22 mouse cellular contexts compared by ENCODE assay signal in the genomic region with DNA sequence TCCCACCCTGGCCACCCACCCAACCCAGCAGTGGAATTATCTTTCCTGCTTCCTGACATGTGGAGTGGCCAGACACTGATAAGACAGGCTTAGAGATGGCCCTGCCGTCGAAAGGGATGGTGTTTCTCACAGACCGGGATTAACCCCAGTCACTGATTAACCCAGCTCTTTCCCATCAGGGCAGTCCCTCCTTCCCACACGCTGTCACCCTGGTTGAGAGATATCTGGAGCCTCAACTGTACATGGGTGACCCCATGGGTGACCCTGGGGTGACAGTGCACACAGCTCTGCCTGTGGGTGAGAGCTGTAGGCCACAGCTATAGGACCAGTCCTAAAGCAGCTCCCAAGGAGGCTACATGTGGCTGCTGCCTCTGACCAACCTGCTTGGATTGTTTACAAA. TPM values are rescaled to one million over a fixed set of nuclear protein-coding genes. Genes with fewer than 3 reads are reported as not detected.
A peak's percentile ranks its signal among the peaks of the same experiment; 100 is the strongest.
DNase-seq lines count a peak whose midpoint lies in the region; ATAC-seq and TF ChIP-seq lines count a peak whose summit lies in the region.
"Had no signal": no experiment of that assay in that cellular context is flagged by ENCODE, and none has a peak within 500 bp of the region (broad histone marks: within the 10 kb centered on the region; RNA-seq: fewer than 3 reads in every experiment).

No protein-coding gene starts in this region.

- WGBS in embryonic facial prominence, embryonic 13.5 days: 67% methylated on average over 4 of the region's 4 CpGs
- 69% methylated on average over 4 of the region's 4 CpGs for WGBS in embryonic facial prominence, embryonic 10.5 days
- 75% methylated on average over 4 of the region's 4 CpGs for WGBS in kidney, embryonic 16.5 days
- 12% methylated on average over 4 of the region's 4 CpGs for WGBS in liver, embryonic 13.5 days (ENCODE audit: insufficient replicate concordance)

- CTCF ChIA-PET in Patski (lab: Charles Lee): interaction anchor here (0.9 to 1.7 kb wide), 3 partner anchors 10 to 69 kb away, joined by 3 to 5 read pairs (median 4); a partner anchor contains a TSS

- no peak for DNase-seq in embryonic facial prominence, embryonic 10.5 days (ENCODE audit: low spot score)
- DNase-seq in kidney, postnatal 14 days: no peak
- DNase-seq in Patski (ENCODE audit: low read depth, low spot score): no peak
- no peak for DNase-seq in liver, embryonic 13.5 days
- DNase-seq in adrenal gland, adult 8-10 months: no peak
- no peak for DNase-seq in urinary bladder, postnatal 4 days (ENCODE audit: low spot score in 2 of 2)
- DNase-seq: cerebellum, adult 11 months; cerebellum, adult 9-11 months; gastrocnemius, adult 2 months; heart, postnatal 36 days; kidney, postnatal 10 days; lung, postnatal 4 days; midbrain, embryonic 14.5 days; right cerebral cortex, postnatal 25 days; spleen, adult 18-20 months had no signal

- in situ Hi-C loops in Patski (cut with MboI; ENCODE audit: low pct_unique_long_range_greater_than_20kb): no loop called here

- H3K27ac ChIP-seq in embryonic facial prominence, embryonic 13.5 days: 0 out of 2 replicates have a peak overlapping the region, but pooled peaks have one; percentile 39
- no peak overlapping the region for H3K27ac ChIP-seq in embryonic facial prominence, embryonic 10.5 days (replicated peaks)
- no peak overlapping the region for H3K27ac ChIP-seq in kidney, embryonic 16.5 days (ENCODE audit: low read length)
- H3K27ac ChIP-seq in liver, embryonic 13.5 days: no peak overlapping the region
- H3K27ac ChIP-seq: forebrain, embryonic 13.5 days; gastrocnemius, adult 2 months; hindbrain, embryonic 14.5 days; limb, embryonic 12.5 days had no signal

- TF ChIP-seq CTCF in Patski (IDR thresholded peaks at IDR 0.05): no peak

- H3K9ac ChIP-seq in embryonic facial prominence, embryonic 13.5 days: no peak overlapping the region
- no peak overlapping the region for H3K9ac ChIP-seq in kidney, embryonic 16.5 days (replicated peaks; ENCODE audit: low read length)
- no peak overlapping the region for H3K9ac ChIP-seq in liver, embryonic 13.5 days
- H3K9ac ChIP-seq: forebrain, embryonic 13.5 days; hindbrain, embryonic 14.5 days; limb, embryonic 12.5 days; lung, embryonic 14.5 days had no signal

- no peak for ATAC-seq in embryonic facial prominence, embryonic 13.5 days (ENCODE audit: insufficient number of reproducible peaks, insufficient read depth, low FRiP score, low TSS enrichment, low read depth)
- 0 out of 2 replicates have a peak, but pooled peaks have one; percentile 41 for ATAC-seq in kidney, embryonic 16.5 days (ENCODE audit: low FRiP score, low TSS enrichment)
- ATAC-seq in Patski: peak; percentile 17
- ATAC-seq in liver, embryonic 13.5 days (ENCODE audit: low read depth): peak; percentile 85
- ATAC-seq: forebrain, embryonic 13.5 days; inflammation-experienced regulatory T-cells, adult 6 months had no signal

- H3K36me3 ChIP-seq in embryonic facial prominence, embryonic 13.5 days: no peaks in the 10 kb centered on the region
- H3K36me3 ChIP-seq in embryonic facial prominence, embryonic 10.5 days (replicated peaks): no peaks in the 10 kb centered on the region
- H3K36me3 ChIP-seq in kidney, embryonic 16.5 days (ENCODE audit: insufficient read depth, low read length): no peaks in the 10 kb centered on the region
- no peaks in the 10 kb centered on the region for H3K36me3 ChIP-seq in liver, embryonic 13.5 days
- H3K36me3 ChIP-seq: limb, embryonic 12.5 days had no signal

- POLR2A ChIA-PET in Patski (lab: Charles Lee): interaction anchor here (1.3 kb wide), 1 partner anchor 12 kb away, joined by 3 read pairs; no protein-coding TSS in a partner anchor

- no peak overlapping the region for H3K4me2 ChIP-seq in embryonic facial prominence, embryonic 13.5 days
- H3K4me2 ChIP-seq in kidney, embryonic 16.5 days (replicated peaks; ENCODE audit: low read depth, low read length): no peak overlapping the region
- H3K4me2 ChIP-seq in liver, embryonic 13.5 days: no peak overlapping the region
- H3K4me2 ChIP-seq: forebrain, embryonic 13.5 days; hindbrain, embryonic 14.5 days; limb, embryonic 12.5 days; lung, embryonic 14.5 days had no signal

- H3K9me3 ChIP-seq in embryonic facial prominence, embryonic 13.5 days: no peaks in the 10 kb centered on the region
- H3K9me3 ChIP-seq in embryonic facial prominence, embryonic 10.5 days: no peaks in the 10 kb centered on the region
- H3K9me3 ChIP-seq in kidney, embryonic 16.5 days (ENCODE audit: low read length): no peaks in the 10 kb centered on the region
- H3K9me3 ChIP-seq in liver, embryonic 13.5 days (replicated peaks): no peaks in the 10 kb centered on the region
- H3K9me3 ChIP-seq: forebrain, embryonic 13.5 days; limb, embryonic 12.5 days had no signal

- no peaks in the 10 kb centered on the region for H3K27me3 ChIP-seq in embryonic facial prominence, embryonic 13.5 days
- H3K27me3 ChIP-seq in embryonic facial prominence, embryonic 10.5 days (replicated peaks; ENCODE audit: low read depth, poor library complexity, severe bottlenecking): 0 out of 2 replicates have a peak, but pooled peaks cover 7% of the 10 kb centered on the region
- H3K27me3 ChIP-seq in kidney, embryonic 16.5 days (ENCODE audit: insufficient read depth, low read length): no peaks in the 10 kb centered on the region
- no peaks in the 10 kb centered on the region for H3K27me3 ChIP-seq in Patski
- H3K27me3 ChIP-seq in liver, embryonic 13.5 days: no peaks in the 10 kb centered on the region
- H3K27me3 ChIP-seq: forebrain, embryonic 13.5 days; limb, embryonic 12.5 days had no signal

- no peak overlapping the region for H3K4me3 ChIP-seq in embryonic facial prominence, embryonic 13.5 days
- no peak overlapping the region for H3K4me3 ChIP-seq in embryonic facial prominence, embryonic 10.5 days
- H3K4me3 ChIP-seq in kidney, embryonic 16.5 days (ENCODE audit: low read length): no peak overlapping the region
- H3K4me3 ChIP-seq in liver, embryonic 13.5 days (replicated peaks): no peak overlapping the region
- H3K4me3 ChIP-seq: forebrain, embryonic 13.5 days; gastrocnemius, adult 2 months; limb, embryonic 12.5 days had no signal

- H3K4me1 ChIP-seq in embryonic facial prominence, embryonic 13.5 days: peaks cover 41% of the 10 kb centered on the region
- peaks cover 13% of the 10 kb centered on the region for H3K4me1 ChIP-seq in embryonic facial prominence, embryonic 10.5 days
- H3K4me1 ChIP-seq in kidney, embryonic 16.5 days (ENCODE audit: insufficient read depth, low read length): 0 out of 2 replicates have a peak, but pooled peaks cover 3% of the 10 kb centered on the region
- H3K4me1 ChIP-seq in liver, embryonic 13.5 days (replicated peaks): peaks cover 10% of the 10 kb centered on the region; the same call in 1 of the 2 replicates
- H3K4me1 ChIP-seq: forebrain, embryonic 13.5 days had no signal

RNA-seq across cellular contexts. Expression of a gene that starts 15.2 kb away (rescaled TPM):
- polyA plus RNA-seq in embryonic facial prominence, embryonic 13.5 days (2015; fragmentation: Nextera tagmentation; extraction: Ambion mirVana): 104 and 111 TPM in 2 replicates
- 16.5 and 19.3 TPM in 2 replicates for polyA plus RNA-seq in embryonic facial prominence, embryonic 10.5 days (2016; fragmentation: Nextera tagmentation; extraction: Ambion mirVana)
- 50.1 and 55.8 TPM in 2 replicates for polyA plus RNA-seq in kidney, embryonic 16.5 days (2015; fragmentation: Nextera tagmentation; extraction: Ambion mirVana)
- polyA plus RNA-seq in Patski (2021): 39.0 TPM
- polyA plus RNA-seq in liver, embryonic 13.5 days (2015; fragmentation: Nextera tagmentation; extraction: Ambion mirVana): 11.1 and 11.9 TPM in 2 replicates
- 10 to 100 TPM; 27.1 to 42.7 (median 35.2) TPM for total RNA-seq in adrenal gland, adult 8-10 months (2022)
- polyA plus RNA-seq: inflammation-experienced regulatory T-cells, adult 6 months had no signal
